Mouse (Mus musculus) fibroblast of lung, adult 2 months (primary cell): ENCODE data around the gene Awat1.

Source experiments
- DNase-seq: peaks from one replicate; pipeline ENCODE4 v3.0.0-alpha.2; 2011; ENCODE audit warnings: low read depth

The Awat1 gene

DNA sequence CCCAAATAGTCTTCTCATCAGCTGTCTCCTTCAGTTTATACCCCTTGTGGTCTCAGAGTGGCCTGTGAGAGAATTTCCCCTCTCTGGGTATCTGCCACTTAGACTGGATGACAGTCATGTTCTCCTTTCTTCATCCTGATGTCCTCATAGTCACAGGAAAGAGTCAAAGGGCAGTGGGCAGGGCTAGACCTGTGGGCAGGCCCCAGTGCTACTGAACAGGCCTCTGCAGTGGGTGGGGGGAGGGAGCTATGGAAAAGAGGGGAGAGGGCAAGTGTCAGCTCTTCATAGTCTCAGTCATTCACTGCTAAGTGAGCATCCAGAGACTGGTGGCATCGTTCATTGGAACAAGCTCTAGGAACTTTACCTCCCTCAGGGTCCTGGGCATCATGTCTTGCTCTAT is at the start of gene Awat1:
Gene Awat1, plus strand, starts transcription at position 301 of the 400 bp plus-strand sequence.
- DNase-seq = no peak

GRCm38 (mm10) chrX:100524471-100524870 is 47.6 kb upstream of the Awat1 start, which contains the start of gene Dgat2l6:
Gene Dgat2l6, plus strand, starts transcription at chrX:100524838.
- DNase-seq = no peak

GRCm38 (mm10) chrX:100556026-100556425 is 16.0 kb upstream of the Awat1 start:
- DNase-seq = no peak

- no peak for DNase-seq
Observed at GRCm38 (mm10) chrX:100565696-100566095, 6.4 kb upstream of the Awat1 start.

DNA sequence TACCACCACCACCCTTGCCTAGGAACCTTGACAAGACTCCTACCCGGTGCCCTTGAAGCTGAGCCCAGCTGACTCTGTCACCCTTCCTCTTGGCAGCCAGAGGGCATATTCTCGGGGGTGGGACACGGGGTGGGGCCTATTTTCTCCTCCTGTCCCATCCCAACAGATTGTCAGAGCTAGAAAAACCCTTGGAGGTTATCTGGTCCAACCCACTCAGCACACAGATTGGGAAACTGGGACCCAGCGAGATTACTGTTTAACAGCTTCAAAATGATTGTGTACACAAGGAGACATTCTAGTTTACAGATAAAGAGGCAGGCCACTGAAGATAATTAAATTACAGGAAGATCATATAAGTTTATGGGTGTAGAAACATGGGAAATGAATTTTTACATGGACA is 22.7 kb downstream of the Awat1 start, which contains the start of gene P2ry4:
Gene P2ry4, minus strand, starts transcription at position 79 of the 400 bp plus-strand sequence.
- no peak for DNase-seq

GRCm38 (mm10) chrX:100597439-100597838 is 25.4 kb downstream of the Awat1 start:
- DNase-seq = peak; percentile 27

DNA sequence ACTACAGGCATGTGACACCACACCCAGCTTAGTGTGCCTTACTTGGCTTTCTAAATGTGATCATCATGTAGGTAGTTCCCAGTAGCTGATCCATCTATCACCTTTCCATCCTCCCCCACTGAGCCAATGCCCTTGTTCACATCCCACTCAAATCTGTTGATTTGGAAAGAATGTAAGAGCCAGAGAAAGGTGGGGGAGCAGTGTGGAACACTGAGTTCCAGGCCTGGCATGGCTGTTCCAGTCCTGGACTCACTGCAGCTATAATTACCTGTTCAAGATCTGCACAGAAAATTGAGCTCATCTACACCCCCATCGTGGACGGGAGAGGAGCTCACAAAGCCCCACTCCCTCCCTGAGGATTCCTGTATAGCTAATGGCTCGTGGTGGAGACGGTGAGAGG is 27.7 kb downstream of the Awat1 start:
- DNase-seq = no peak

DNA sequence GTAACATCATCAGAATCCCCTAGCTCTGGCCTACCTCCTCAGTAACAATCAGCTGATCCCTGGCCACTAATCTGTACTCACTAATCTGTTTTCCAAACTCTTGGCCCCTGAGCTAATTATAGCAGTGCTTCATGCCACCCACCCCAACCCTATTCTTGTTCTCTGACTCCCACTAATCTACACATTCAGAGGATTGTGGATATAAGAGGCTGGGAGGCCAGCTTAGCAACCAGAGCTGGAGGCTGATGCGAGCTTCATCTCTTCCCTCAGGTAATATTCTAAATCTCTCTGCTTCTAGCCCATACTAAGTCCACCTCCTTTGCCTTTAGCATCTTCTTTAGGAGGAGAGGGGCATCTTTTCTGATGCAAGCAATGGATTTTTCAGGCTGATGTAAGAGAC is 33.3 kb downstream of the Awat1 start, which contains the start of gene Arr3:
Gene Arr3, plus strand, starts transcription at position 184 of the 400 bp plus-strand sequence.
- DNase-seq = no peak

- no peak for DNase-seq
Observed at GRCm38 (mm10) chrX:100618488-100618887, 46.4 kb downstream of the Awat1 start.

- no peak for DNase-seq
Observed at GRCm38 (mm10) chrX:100621366-100621765, 49.3 kb downstream of the Awat1 start.

- DNase-seq = no peak
Observed at GRCm38 (mm10) chrX:100624242-100624641, 52.2 kb downstream of the Awat1 start.

- no peak for DNase-seq
Observed at GRCm38 (mm10) chrX:100625146-100625545, 53.1 kb downstream of the Awat1 start.

DNA sequence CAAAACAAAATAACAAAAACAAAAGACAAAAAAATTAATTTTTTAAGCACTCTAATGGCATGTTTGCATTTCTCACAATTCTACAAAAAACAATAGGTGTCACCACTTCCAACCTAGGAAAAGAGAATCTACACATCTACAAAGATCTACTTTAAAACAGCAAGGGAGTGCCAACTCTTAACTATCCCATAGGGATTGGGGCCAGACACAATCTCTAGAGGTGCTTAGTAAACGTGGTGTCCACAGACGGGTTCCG is 53.4 kb downstream of the Awat1 start, which contains the start of gene Kif4:
Gene Kif4, plus strand, starts transcription at position 192 of the 256 bp plus-strand sequence.
- DNase-seq = no peak

GRCm38 (mm10) chrX:100625802-100626793 is 54.0 kb downstream of the Awat1 start, which contains the start of gene Pdzd11:
Gene Pdzd11, minus strand, starts transcription at chrX:100626568.
- DNase-seq = peak; percentile 77
